Mouse (Mus musculus) liver, embryonic 14.5 days (tissue): Measurements from ENCODE around the gene Nptx1. TPM values are rescaled to one million over a fixed set of nuclear protein-coding genes. Genes with fewer than 3 reads are reported as not detected.

ENCODE experiments used
- ATAC-seq: fragments of 200-750 bp; cut with Nextera tagmentation; 2 replicates; pipeline ENCODE4 v1.8.0; 2017; ENCODE audit warnings: moderate number of reproducible peaks, mild to moderate bottlenecking, moderate library complexity; ENCODE audit not compliant: insufficient read depth
- DNase-seq, 3 experiments: peaks; one replicate each; pipeline ENCODE4 v3.0.0-alpha.2; 2012 to 2013; ENCODE audit warnings: low read depth in 3 of 3, low spot score in 3 of 3
- H3K27ac ChIP-seq: fragments of 300-500 bp; sonication (generic); 2 replicates; pipeline ENCODE4 v1.5.1; 2014; ENCODE audit warnings: moderate library complexity, mild to moderate bottlenecking, control low read depth, inconsistent platforms
- H3K27me3 ChIP-seq: fragments of 300-500 bp; sonication (generic); 2 replicates; pipeline ENCODE4 v1.6.1; 2014; ENCODE audit warnings: mild to moderate bottlenecking, low read length, moderate library complexity; ENCODE audit not compliant: control insufficient read depth, insufficient read depth
- H3K36me3 ChIP-seq: fragments of 300-500 bp; sonication (generic); replicated peaks from 2 replicates; pipeline ENCODE4 v1.6.1; 2014; ENCODE audit warnings: low read depth; ENCODE audit not compliant: control insufficient read depth, insufficient read depth
- H3K4me1 ChIP-seq, 2 experiments: fragments of 200-500 bp in 1 of 2; fragments of 300-500 bp in 1 of 2; sonication (generic) in 1 of 2; replicated peaks; 2 replicates each; pipeline ENCODE4 v1.6.1; 2012 to 2014; ENCODE audit warnings: antibody characterized with exemption in 1 of 2, inconsistent platforms in 1 of 2, low read length in 1 of 2; ENCODE audit not compliant: control insufficient read depth in 2 of 2, insufficient read depth in 2 of 2
- H3K4me2 ChIP-seq: fragments of 300-500 bp; sonication (generic); 2 replicates; pipeline ENCODE4 v1.6.1; 2014; ENCODE audit warnings: low read depth, mild to moderate bottlenecking, control low read depth, moderate library complexity
- H3K4me3 ChIP-seq, 2 experiments: fragments of 200-500 bp in 1 of 2; fragments of 300-500 bp in 1 of 2; sonication (generic) in 1 of 2; 2 replicates each; pipeline ENCODE4 v1.5.1; 2012 to 2014; ENCODE audit warnings: low read depth in 2 of 2, low read length in 2 of 2, mild to moderate bottlenecking in 2 of 2, control low read depth in 1 of 2, inconsistent platforms in 1 of 2, moderate library complexity in 1 of 2; ENCODE audit not compliant: insufficient read depth in 1 of 2
- H3K9ac ChIP-seq: fragments of 300-500 bp; sonication (generic); replicated peaks from 2 replicates; pipeline ENCODE4 v1.6.1; 2014; ENCODE audit warnings: mild to moderate bottlenecking, control low read depth, moderate library complexity
- H3K9me3 ChIP-seq: fragments of 300-500 bp; sonication (generic); 2 replicates; pipeline ENCODE4 v1.6.1; 2016; ENCODE audit warnings: low read length, mixed read lengths; ENCODE audit not compliant: control insufficient read depth
- CTCF ChIP-seq: IDR thresholded peaks from 2 replicates; pipeline ENCODE4 v1.5.1; 2016; ENCODE audit warnings: antibody characterized with exemption, low read depth, control low read depth
- EP300 ChIP-seq: IDR thresholded peaks from 2 replicates; pipeline ENCODE4 v1.6.1; 2016; ENCODE audit warnings: antibody characterized with exemption, low read depth
- WGBS: fragments of 180-500 bp; shearing (Covaris S2); extraction: QIAGEN DNeasy Blood & Tissue Kit; methylation state at CpG from one replicate; pipeline ENCODE4 v1.1.7; 2014; ENCODE audit not compliant: insufficient replicate concordance; 5-methylcytosine and 5-hydroxymethylcytosine counted together
- polyA plus RNA-seq, 2 experiments: library from polyadenylated mRNA; depleted of rRNA in 1 of 2; stranded (reverse) in 1 of 2; unstranded in 1 of 2; fragments of >200 nt; fragmentation: Nextera tagmentation in 1 of 2; extraction: Ambion mirVana in 1 of 2; gene quantifications; 2 replicates each; pipeline versions ENCODE4 v1.2.1 to v1.2.3; 2012 to 2014

The Nptx1 gene
- polyA plus RNA-seq, 2 experiments = not detected

DNA sequence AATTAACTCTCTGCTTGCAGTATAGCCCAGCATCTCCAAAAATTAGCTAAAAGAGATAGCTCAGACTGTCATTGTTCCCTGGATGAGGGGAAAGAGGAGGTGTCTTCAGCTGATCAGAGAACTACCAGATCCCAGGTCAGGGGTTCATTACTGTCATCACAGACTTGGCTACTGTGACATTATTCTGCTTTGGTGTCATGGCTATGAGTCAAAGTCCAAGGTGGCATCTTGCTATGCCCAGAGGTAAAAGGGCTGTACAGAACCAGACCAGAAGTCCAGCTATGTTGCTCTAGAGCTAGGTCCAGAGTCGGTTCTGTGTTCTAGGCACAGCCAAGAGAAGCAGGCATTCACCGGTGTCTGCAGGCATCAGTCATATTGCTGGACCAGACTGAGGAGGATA is 30.2 kb upstream of the Nptx1 start:
- WGBS = 59% methylated on average over 2 of the region's 2 CpGs
- no peaks in the 10 kb centered on the region for H3K27me3 ChIP-seq
- no peak overlapping the region for H3K4me2 ChIP-seq
- no peaks in the 10 kb centered on the region for H3K9me3 ChIP-seq
- no peak for ATAC-seq
- TF ChIP-seq EP300 (no peak), CTCF (no peak)
- no peak for DNase-seq
- H3K9ac ChIP-seq = no peak overlapping the region
- no peaks in the 10 kb centered on the region for H3K4me1 ChIP-seq
- no peaks in the 10 kb centered on the region for H3K36me3 ChIP-seq
- H3K27ac ChIP-seq = no peak overlapping the region
- no peak overlapping the region for H3K4me3 ChIP-seq

DNA sequence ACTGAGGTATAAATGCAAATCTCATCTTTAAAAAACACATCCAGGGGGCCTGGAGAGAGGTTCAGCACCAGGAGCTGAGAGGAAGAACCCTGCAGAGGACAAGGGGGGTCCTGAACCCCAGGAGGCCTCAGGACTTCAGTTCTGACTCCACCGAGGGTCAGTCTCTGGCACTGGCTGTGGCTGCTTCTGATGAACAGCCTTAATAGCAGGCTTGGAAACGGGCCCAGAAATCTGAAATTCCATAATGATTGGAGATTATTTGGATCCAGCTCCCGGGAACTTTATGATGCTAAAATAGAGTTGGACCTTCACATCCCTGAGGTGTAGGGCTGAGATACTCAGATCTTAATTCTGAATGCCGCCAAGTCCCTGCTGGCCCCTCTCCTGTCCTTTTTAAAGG is 29.3 kb upstream of the Nptx1 start:
- no peak for ATAC-seq
- Histone ChIP-seq H3K27me3 (no peaks in the 10 kb centered on the region), H3K4me2 (no peak overlapping the region), H3K9me3 (no peaks in the 10 kb centered on the region), H3K4me1 (no peaks in the 10 kb centered on the region), H3K36me3 (no peaks in the 10 kb centered on the region), H3K4me3 (no peak overlapping the region), H3K27ac (no peak overlapping the region), H3K9ac (no peak overlapping the region)
- no peak for DNase-seq
- 23% methylated on average over 4 of the region's 4 CpGs for WGBS
- TF ChIP-seq CTCF = no peak
- TF ChIP-seq EP300 = no peak

DNA sequence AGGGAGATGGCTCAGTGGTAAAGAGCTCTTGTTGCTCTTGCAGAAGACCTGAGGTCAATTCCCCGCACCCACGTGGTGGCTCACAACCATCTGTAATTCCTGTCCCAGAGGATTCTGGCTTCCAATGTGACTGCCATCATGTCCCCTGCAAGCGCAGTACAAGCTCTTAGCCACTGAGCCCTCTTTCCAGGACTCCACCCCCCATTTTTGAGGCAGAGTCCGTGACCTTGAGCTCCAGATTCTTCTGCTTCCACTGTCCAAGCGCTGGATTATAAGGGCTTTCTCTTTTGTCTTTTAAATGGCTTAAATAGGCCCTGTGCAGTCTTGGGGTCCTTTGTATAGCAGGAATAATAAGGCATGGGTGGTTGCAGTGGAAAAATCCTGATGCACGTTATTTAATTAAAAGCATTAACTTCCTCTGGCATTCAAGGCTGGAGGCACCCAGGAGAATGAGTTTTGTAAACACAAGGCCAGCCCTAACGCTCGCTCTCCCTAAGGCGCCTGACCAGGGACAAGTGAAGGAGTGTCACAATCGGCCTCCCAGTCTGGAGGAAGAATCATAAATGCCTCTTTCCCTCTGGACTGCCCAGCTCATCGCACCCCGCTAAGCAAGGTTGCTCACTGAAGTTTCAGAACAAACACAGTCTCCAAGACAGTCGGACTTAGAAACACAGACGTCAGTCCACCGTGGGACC is 24.9 kb upstream of the Nptx1 start:
- no peak overlapping the region for H3K4me2 ChIP-seq
- H3K9ac ChIP-seq = no peak overlapping the region
- H3K4me1 ChIP-seq = no peaks in the 10 kb centered on the region
- no peaks in the 10 kb centered on the region for H3K27me3 ChIP-seq
- 68% methylated on average over 15 of the region's 15 CpGs for WGBS
- no peak for DNase-seq
- H3K9me3 ChIP-seq = no peaks in the 10 kb centered on the region
- no peak for ATAC-seq
- H3K4me3 ChIP-seq = no peak overlapping the region
- no peak overlapping the region for H3K27ac ChIP-seq
- TF ChIP-seq CTCF (no peak), EP300 (no peak)
- no peaks in the 10 kb centered on the region for H3K36me3 ChIP-seq

DNA sequence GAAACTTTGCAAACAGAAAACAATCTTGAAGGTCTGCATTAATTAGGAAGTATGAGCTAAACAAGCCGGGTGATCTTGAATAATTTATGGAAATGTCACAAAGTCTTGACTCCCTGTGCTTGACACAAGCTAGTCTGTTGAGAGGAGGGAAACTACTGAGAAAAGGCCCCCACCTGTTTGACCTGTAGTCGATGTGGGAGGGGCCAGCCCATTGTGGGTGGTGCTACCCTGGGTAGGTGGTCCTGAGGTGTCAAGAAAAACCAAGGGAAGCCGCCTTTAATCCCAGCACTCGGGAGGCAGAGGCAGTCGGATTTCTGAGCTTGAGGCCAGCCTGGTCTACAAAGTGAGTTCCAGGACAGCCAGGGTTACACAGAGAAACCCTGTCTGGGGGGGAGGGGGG is 18.6 kb upstream of the Nptx1 start:
- Histone ChIP-seq H3K9ac (no peak overlapping the region), H3K36me3 (no peaks in the 10 kb centered on the region), H3K9me3 (no peaks in the 10 kb centered on the region), H3K27ac (no peak overlapping the region), H3K27me3 (peaks cover 3% of the 10 kb centered on the region; the same call in 1 of the 2 replicates), H3K4me2 (no peak overlapping the region), H3K4me3 (no peak overlapping the region), H3K4me1 (no peaks in the 10 kb centered on the region; a peak in 1 of 4 replicates)
- ATAC-seq (no peak), DNase-seq (no peak)
- 39% methylated on average over 5 of the region's 5 CpGs for WGBS
- no peak for TF ChIP-seq EP300
- no peak for TF ChIP-seq CTCF

DNA sequence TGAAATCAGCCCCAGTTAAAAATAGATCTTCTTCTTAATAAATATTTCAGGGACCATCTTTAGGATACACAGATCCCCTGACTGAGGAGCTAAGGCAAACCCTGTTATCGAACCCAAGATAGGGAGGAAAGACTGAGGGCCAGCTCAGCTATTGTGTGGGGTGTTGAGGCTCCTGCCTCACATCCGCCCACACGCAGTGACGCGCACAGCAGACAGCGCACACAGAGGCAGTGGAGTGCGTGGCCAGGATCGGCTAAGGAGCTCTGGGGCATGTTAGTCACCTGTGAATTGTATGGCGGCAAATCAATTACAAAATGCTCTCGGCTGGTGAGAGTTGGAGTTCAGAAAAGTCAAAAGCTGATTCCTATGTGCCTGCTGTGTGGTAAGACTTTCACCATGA is 18.1 kb upstream of the Nptx1 start:
- DNase-seq (no peak), ATAC-seq (no peak)
- Histone ChIP-seq H3K4me3 (no peak overlapping the region), H3K36me3 (no peaks in the 10 kb centered on the region), H3K27ac (no peak overlapping the region), H3K27me3 (peaks cover 3% of the 10 kb centered on the region; the same call in 1 of the 2 replicates), H3K9me3 (no peaks in the 10 kb centered on the region), H3K9ac (no peak overlapping the region), H3K4me2 (no peak overlapping the region), H3K4me1 (no peaks in the 10 kb centered on the region; a peak in 1 of 4 replicates)
- WGBS = 33% methylated on average over 10 of the region's 10 CpGs
- TF ChIP-seq CTCF (no peak), EP300 (no peak)
